Mouse (Mus musculus) midbrain, embryonic 16.5 days (tissue): Measurements from ENCODE around the gene Ripply1. TPM values are rescaled to one million over a fixed set of nuclear protein-coding genes. Genes with fewer than 3 reads are reported as not detected.

ENCODE experiments used
- polyA plus RNA-seq: library from polyadenylated mRNA; unstranded; fragments of >200 nt; fragmentation: Nextera tagmentation; extraction: Ambion mirVana; gene quantifications from 2 replicates; pipeline ENCODE4 v1.2.1, GENCODE M21; 2015

The Ripply1 gene
- polyA plus RNA-seq, 1 experiment from 2014 or later, result 0.24 TPM

Other genes with a start within 250 kb of the Ripply1 start
- 5.4 and 6.3 TPM in 2 replicates for gene Rnf128, start 219.0 kb downstream of the Ripply1 start, polyA plus RNA-seq
- 0.31 and 0.39 TPM in 2 replicates for gene Tbc1d8b, start 97.4 kb downstream of the Ripply1 start, polyA plus RNA-seq
- gene Gm15013, start 67.9 kb downstream of the Ripply1 start, polyA plus RNA-seq, result 0.27 TPM in 1 of 2 replicates, not detected in the other
- gene Cldn2, start 18.5 kb upstream of the Ripply1 start, polyA plus RNA-seq, result 0.72 and 0.85 TPM in 2 replicates
- 3.3 and 3.4 TPM in 2 replicates for gene Morc4, start 89.3 kb upstream of the Ripply1 start, polyA plus RNA-seq
- gene Rbm41, start 216.2 kb upstream of the Ripply1 start, polyA plus RNA-seq, result 5.0 TPM in 2 replicates